2 mouse cellular contexts compared by ENCODE assay signal in the genomic region with DNA sequence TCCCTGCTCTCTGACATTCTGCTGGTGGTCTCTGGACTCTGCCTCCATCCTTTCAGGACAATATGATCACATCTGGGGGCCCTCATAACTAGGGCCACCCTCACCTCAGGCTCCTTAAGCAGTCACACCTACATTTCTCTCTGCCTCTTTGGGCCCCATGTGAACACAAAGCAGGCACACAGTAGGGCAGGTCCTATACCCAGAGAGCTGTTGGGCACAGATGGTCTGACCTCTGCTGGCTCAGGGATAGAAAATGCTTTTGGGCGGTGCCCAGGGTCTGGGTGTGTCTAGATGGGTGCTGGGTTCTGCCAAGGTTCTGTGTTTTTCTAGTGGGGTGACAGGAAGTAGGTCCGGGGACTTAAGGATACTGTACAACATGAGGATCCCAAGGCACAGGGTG.
A peak's percentile ranks its signal among the peaks of the same experiment; 100 is the strongest.
TF ChIP-seq lines count a peak whose summit lies in the region.

No protein-coding gene starts in this region.

TF ChIP-seq in CH12.LX, 34 proteins besides CTCF, POLR2A, EP300 and RAD21 (continued from another document):
- TF ChIP-seq CHD1 (IDR thresholded peaks at IDR 0.05; ENCODE audit: low read depth, low read length), result no peak

TF ChIP-seq in MEL, 35 proteins besides CTCF, POLR2A, EP300 and RAD21:
- TF ChIP-seq USF1 (IDR thresholded peaks at IDR 0.05; ENCODE audit: low read depth, low read length) (no peak), HCFC1 (IDR thresholded peaks at IDR 0.05; ENCODE audit: low read depth, low read length) (no peak), ZMIZ1 (IDR thresholded peaks at IDR 0.05; ENCODE audit: low read depth, low read length) (no peak), POLR2AphosphoS2 (IDR thresholded peaks at IDR 0.05; ENCODE audit: low read length) (no peak), JUND (IDR thresholded peaks at IDR 0.05; ENCODE audit: low read depth, low read length) (no peak), ZKSCAN1 (IDR thresholded peaks at IDR 0.05; ENCODE audit: low read depth, low read length) (peak; percentile 98), NELFE (IDR thresholded peaks at IDR 0.05; ENCODE audit: low read depth, low read length) (no peak)
